Mouse (Mus musculus): ENCODE data around the gene March5.

- TF ChIP-seq POLR2A (IDR thresholded peaks at IDR 0.05; ENCODE audit: low read depth, low read length) (no peak), CTCF (IDR thresholded peaks at IDR 0.05; ENCODE audit: borderline replicate concordance, insufficient read depth, low read length) (no peak)
Measured at GRCm38 (mm10) chr19:37241201-37241600, 33.9 kb downstream of the March5 start.
